Mouse (Mus musculus) myocyte (in vitro differentiated cells): ENCODE results near the gene Neo1. TPM values are rescaled to one million over a fixed set of nuclear protein-coding genes. Genes with fewer than 3 reads are reported as not detected.

Experiments
- H3K27me3 ChIP-seq: one replicate; pipeline ENCODE4 v1.6.1; 2011; ENCODE audit not compliant: control insufficient read depth, insufficient read depth, insufficient read length
- H3K36me3 ChIP-seq: one replicate; pipeline ENCODE4 v1.6.1; 2011; ENCODE audit not compliant: control insufficient read depth, insufficient read depth
- H3K4me2 ChIP-seq: one replicate; pipeline ENCODE4 v1.6.1; 2011; ENCODE audit warnings: low read depth, control low read depth
- H3K4me3 ChIP-seq: one replicate; pipeline ENCODE4 v1.5.1; 2011; ENCODE audit warnings: mild to moderate bottlenecking, control low read depth, moderate library complexity
- H3K79me2 ChIP-seq: one replicate; pipeline ENCODE4 v1.6.1; 2011; ENCODE audit not compliant: control insufficient read depth, insufficient read depth
- H3ac ChIP-seq: one replicate; pipeline ENCODE4 v1.6.1; 2011; ENCODE audit not compliant: control insufficient read depth, insufficient read length
- CEBPB ChIP-seq: IDR thresholded peaks from 2 replicates; pipeline ENCODE4 v1.6.1; 2011; ENCODE audit warnings: mild to moderate bottlenecking, moderate library complexity; ENCODE audit not compliant: poor library complexity, insufficient read depth, severe bottlenecking
- E2F4 ChIP-seq: IDR thresholded peaks from one replicate; pipeline ENCODE4 v1.6.1; 2011; ENCODE audit warnings: mild to moderate bottlenecking, control low read depth, moderate library complexity; ENCODE audit not compliant: insufficient read depth
- MAX ChIP-seq: IDR thresholded peaks from one replicate; pipeline ENCODE4 v1.6.1; 2011; ENCODE audit warnings: low read depth, mild to moderate bottlenecking, control low read depth
- MYOD1 ChIP-seq, 3 experiments: IDR thresholded peaks; one replicate each; pipeline ENCODE4 v1.6.1; 2011; ENCODE audit warnings: control low read depth in 2 of 3, low read depth in 2 of 3, mild to moderate bottlenecking in 2 of 3, moderate library complexity in 1 of 3; ENCODE audit not compliant: insufficient read length in 2 of 3, control insufficient read depth in 1 of 3
- MYOG ChIP-seq, 3 experiments: IDR thresholded peaks; one replicate each; pipeline ENCODE4 v1.6.1; 2011; ENCODE audit warnings: control low read depth in 2 of 3, low read depth in 2 of 3, mild to moderate bottlenecking in 2 of 3; ENCODE audit not compliant: insufficient read length in 2 of 3, control insufficient read depth in 1 of 3, insufficient read depth in 1 of 3
- POLR2A ChIP-seq: IDR thresholded peaks from one replicate; pipeline ENCODE4 v1.6.1; 2011; ENCODE audit warnings: low read depth, mild to moderate bottlenecking, control low read depth, moderate library complexity; ENCODE audit not compliant: insufficient read length
- POLR2AphosphoS2 ChIP-seq: IDR thresholded peaks from one replicate; pipeline ENCODE4 v1.6.1; 2011; ENCODE audit warnings: low read depth, control low read depth; ENCODE audit not compliant: insufficient read length
- REST ChIP-seq: IDR thresholded peaks from one replicate; pipeline ENCODE4 v1.6.1; 2011; ENCODE audit warnings: mild to moderate bottlenecking, control low read depth, moderate library complexity; ENCODE audit not compliant: insufficient read depth, insufficient read length
- SRF ChIP-seq: IDR thresholded peaks from one replicate; pipeline ENCODE4 v1.6.1; 2011; ENCODE audit warnings: low read depth; ENCODE audit not compliant: control insufficient read depth, insufficient read length
- TCF12 ChIP-seq: IDR thresholded peaks from one replicate; pipeline ENCODE4 v1.6.1; 2011; ENCODE audit warnings: mild to moderate bottlenecking, control low read depth; ENCODE audit not compliant: poor library complexity, insufficient read depth, severe bottlenecking
- TCF3 ChIP-seq: IDR thresholded peaks from one replicate; pipeline ENCODE4 v1.6.1; 2011; ENCODE audit warnings: low read depth, control low read depth; ENCODE audit not compliant: insufficient read length
- USF1 ChIP-seq: IDR thresholded peaks from one replicate; pipeline ENCODE4 v1.6.1; 2011; ENCODE audit warnings: low read depth, mild to moderate bottlenecking, control low read depth, moderate library complexity
- polyA plus RNA-seq: library from polyadenylated mRNA; unstranded; fragments of >200 nt; fragmentation: generic; extraction: Trizol; gene quantifications from one replicate; pipeline ENCODE4 v1.2.1, GENCODE M21; 2012; ENCODE audit warnings: missing spikeins

The Neo1 gene
- polyA plus RNA-seq, 1 experiment, result 36.8 TPM

DNA sequence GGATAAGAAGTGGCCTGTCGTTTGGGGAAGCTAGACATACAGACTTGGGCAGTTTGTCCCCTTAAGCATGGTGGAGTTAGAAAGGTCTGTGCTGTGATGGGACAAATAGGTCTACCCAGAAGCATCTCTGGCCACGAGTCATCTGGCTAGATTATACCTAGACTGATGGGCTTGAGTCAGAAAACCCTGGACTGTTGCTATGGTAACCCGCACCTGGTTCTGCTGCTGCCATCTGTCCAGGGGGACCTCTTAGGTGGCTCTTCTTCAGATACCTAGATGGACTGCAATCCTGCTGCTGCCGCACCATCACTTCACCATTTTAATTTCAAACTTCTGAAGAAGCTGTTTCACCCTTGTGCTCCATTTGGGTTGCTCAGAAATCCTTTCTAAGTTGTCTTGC is 34.0 kb upstream of the Neo1 start:
- no peaks in the 10 kb centered on the region for H3K27me3 ChIP-seq
- no peak overlapping the region for H3K4me3 ChIP-seq
- no peaks in the 10 kb centered on the region for H3K79me2 ChIP-seq
- no peak overlapping the region for H3ac ChIP-seq
- H3K36me3 ChIP-seq, result no peaks in the 10 kb centered on the region
- no peak overlapping the region for H3K4me2 ChIP-seq
- no peak for TF ChIP-seq POLR2A
- no peak for TF ChIP-seq TCF3
- TF ChIP-seq TCF12, result no peak
- TF ChIP-seq POLR2AphosphoS2, result no peak
- no peak for TF ChIP-seq MYOG (IDR thresholded peaks at IDR 0.05; ENCODE audit: control insufficient read depth in 1 of 3, insufficient read depth in 1 of 3, insufficient read length in 2 of 3, low read depth in 2 of 3)
- no peak for TF ChIP-seq MYOD1 (IDR thresholded peaks at IDR 0.05; ENCODE audit: control insufficient read depth in 1 of 3, insufficient read length in 2 of 3, low read depth in 2 of 3)
- no peak for TF ChIP-seq CEBPB
- TF ChIP-seq REST, result no peak
- no peak for TF ChIP-seq USF1
- TF ChIP-seq MAX, result no peak

DNA sequence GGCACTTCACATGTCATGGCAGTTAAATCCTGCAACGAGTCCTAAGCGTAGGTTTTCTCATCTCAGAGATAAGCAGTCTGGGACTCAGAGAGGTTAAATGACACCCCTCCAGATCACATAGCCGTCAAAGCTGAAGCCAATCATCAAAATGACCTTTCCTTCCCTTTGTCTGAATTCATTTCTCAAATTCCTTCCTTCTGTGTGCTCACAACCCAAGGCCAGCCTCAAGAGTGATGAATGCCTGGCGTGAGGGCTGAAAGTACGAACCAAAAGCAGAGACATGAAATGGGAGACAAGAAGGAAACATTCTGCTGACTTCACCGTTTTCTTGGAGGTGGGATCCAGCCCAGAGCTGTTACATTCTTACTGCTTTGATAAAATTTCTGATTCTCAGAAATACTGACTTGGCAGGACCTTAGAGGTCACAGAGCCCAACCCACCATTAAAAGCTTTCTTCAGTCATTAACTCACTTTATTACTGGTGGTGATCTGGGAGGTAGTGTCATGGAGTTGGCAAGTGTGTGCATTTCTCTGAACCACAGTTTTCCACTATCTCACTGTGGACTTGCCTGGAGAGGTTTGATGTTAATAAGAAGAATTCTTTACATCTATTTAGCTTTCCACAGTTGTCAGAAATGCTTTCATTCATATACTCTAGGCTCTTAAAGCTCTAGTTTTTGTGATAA is 29.5 kb upstream of the Neo1 start:
- Histone ChIP-seq H3K4me3 (no peak overlapping the region), H3K36me3 (no peaks in the 10 kb centered on the region), H3K27me3 (no peaks in the 10 kb centered on the region), H3ac (no peak overlapping the region), H3K79me2 (no peaks in the 10 kb centered on the region), H3K4me2 (no peak overlapping the region)
- TF ChIP-seq USF1 (no peak), MAX (no peak), REST (no peak), E2F4 (no peak), TCF3 (no peak), POLR2AphosphoS2 (no peak), MYOG (IDR thresholded peaks at IDR 0.05; ENCODE audit: control insufficient read depth in 1 of 3, insufficient read depth in 1 of 3, insufficient read length in 2 of 3, low read depth in 2 of 3) (no peak), CEBPB (no peak), TCF12 (no peak), POLR2A (no peak)

DNA sequence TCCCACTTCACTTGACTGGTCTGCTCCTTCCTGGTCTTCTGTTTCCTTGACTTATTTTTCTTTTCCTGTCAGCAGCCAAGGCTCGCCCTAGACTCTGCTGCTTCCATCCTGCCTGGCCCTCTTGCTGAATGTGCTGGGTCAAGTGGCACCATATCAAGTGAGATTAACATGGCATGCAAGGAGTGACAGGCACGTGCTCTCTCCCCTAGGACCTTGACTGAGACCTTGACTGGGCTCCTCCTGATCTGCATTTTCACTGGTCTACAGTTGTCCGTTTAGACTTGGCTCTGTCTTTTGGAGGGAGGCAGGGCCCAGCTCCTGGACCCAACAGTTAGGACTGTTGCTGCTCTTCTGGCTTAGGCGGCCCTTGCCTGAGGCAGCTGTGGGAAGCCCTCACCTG is 26.2 kb upstream of the Neo1 start:
- Histone ChIP-seq H3K36me3 (no peaks in the 10 kb centered on the region), H3ac (no peak overlapping the region), H3K4me3 (no peak overlapping the region), H3K4me2 (no peak overlapping the region), H3K27me3 (no peaks in the 10 kb centered on the region), H3K79me2 (no peaks in the 10 kb centered on the region)
- TF ChIP-seq USF1 (no peak), POLR2A (no peak), E2F4 (no peak), TCF12 (no peak), TCF3 (no peak), CEBPB (no peak), SRF (no peak), POLR2AphosphoS2 (no peak), MYOD1 (IDR thresholded peaks at IDR 0.05; ENCODE audit: control insufficient read depth in 1 of 3, insufficient read length in 2 of 3, low read depth in 2 of 3) (no peak), REST (no peak), MYOG (IDR thresholded peaks at IDR 0.05; ENCODE audit: control insufficient read depth in 1 of 3, insufficient read depth in 1 of 3, insufficient read length in 2 of 3, low read depth in 2 of 3) (no peak), MAX (no peak)

DNA sequence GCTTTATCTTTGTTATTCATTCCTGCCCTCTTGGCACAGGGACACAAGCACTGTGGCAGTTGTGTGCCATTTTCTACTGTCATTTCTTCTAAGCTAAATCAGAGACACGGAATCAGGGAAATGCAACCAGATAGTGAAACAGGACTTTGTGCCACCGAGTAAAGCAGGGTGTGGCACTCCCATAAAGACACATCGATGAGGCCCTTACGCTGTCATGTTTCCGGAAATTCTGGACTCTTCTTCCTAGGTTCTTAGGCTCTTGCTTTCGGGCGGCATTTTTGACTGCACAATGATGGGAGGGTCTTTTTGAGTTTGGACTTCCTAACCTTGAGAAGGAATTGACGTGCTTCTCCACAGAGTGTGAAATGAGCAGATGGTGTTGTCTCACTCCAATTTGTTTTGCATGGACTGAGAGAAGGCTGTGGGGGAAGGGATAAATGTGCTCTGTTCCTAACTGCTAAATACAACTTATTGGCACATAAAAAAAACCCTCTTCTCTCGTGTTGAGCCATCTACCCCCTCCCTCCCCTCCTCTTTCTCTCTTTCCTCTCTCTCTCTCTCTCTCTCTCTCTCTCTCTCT is 23.9 kb upstream of the Neo1 start:
- Histone ChIP-seq H3K79me2 (no peaks in the 10 kb centered on the region), H3K4me3 (no peak overlapping the region), H3K27me3 (no peaks in the 10 kb centered on the region), H3ac (no peak overlapping the region), H3K36me3 (no peaks in the 10 kb centered on the region), H3K4me2 (no peak overlapping the region)
- TF ChIP-seq MYOD1 (IDR thresholded peaks at IDR 0.05; ENCODE audit: control insufficient read depth in 1 of 3, insufficient read length in 2 of 3, low read depth in 2 of 3) (no peak), USF1 (no peak), TCF3 (no peak), REST (no peak), POLR2AphosphoS2 (no peak), SRF (no peak), MAX (no peak), E2F4 (no peak), TCF12 (no peak), MYOG (IDR thresholded peaks at IDR 0.05; ENCODE audit: control insufficient read depth in 1 of 3, insufficient read depth in 1 of 3, insufficient read length in 2 of 3, low read depth in 2 of 3) (no peak), CEBPB (no peak), POLR2A (no peak)
